Mouse (Mus musculus) bone marrow macrophage, adult 2 months (primary cell): ENCODE measurements around the gene Nat10. TPM values are rescaled to one million over a fixed set of nuclear protein-coding genes. Genes with fewer than 3 reads are reported as not detected.

Experiments
- H3K27ac ChIP-seq: 2 replicates; pipeline ENCODE4 v1.5.1; 2012; ENCODE audit warnings: low read depth, low read length; ENCODE audit not compliant: insufficient read depth
- H3K4me1 ChIP-seq: 2 replicates; pipeline ENCODE4 v1.6.1; 2012; ENCODE audit warnings: low read length; ENCODE audit not compliant: control insufficient read depth, insufficient read depth
- H3K4me3 ChIP-seq: 2 replicates; pipeline ENCODE4 v1.5.1; 2012; ENCODE audit warnings: mild to moderate bottlenecking, low read length, moderate library complexity; ENCODE audit not compliant: insufficient read depth
- CTCF ChIP-seq: IDR thresholded peaks from 2 replicates; pipeline ENCODE4 v1.5.1; 2012; ENCODE audit warnings: low read depth, mild to moderate bottlenecking, low read length, moderate library complexity
- POLR2A ChIP-seq: IDR thresholded peaks from 2 replicates; pipeline ENCODE4 v1.6.1; 2012; ENCODE audit warnings: mild to moderate bottlenecking, low read depth, low read length, borderline replicate concordance
- polyA plus RNA-seq: library from polyadenylated mRNA; stranded (reverse); fragments of >200 nt; gene quantifications from 2 replicates; pipeline ENCODE4 v1.2.4, GENCODE M21; 2012; ENCODE audit not compliant: missing spikeins, insufficient read depth, insufficient read length

The Nat10 gene
- polyA plus RNA-seq: 8.7 and 12.0 TPM in 2 replicates

DNA sequence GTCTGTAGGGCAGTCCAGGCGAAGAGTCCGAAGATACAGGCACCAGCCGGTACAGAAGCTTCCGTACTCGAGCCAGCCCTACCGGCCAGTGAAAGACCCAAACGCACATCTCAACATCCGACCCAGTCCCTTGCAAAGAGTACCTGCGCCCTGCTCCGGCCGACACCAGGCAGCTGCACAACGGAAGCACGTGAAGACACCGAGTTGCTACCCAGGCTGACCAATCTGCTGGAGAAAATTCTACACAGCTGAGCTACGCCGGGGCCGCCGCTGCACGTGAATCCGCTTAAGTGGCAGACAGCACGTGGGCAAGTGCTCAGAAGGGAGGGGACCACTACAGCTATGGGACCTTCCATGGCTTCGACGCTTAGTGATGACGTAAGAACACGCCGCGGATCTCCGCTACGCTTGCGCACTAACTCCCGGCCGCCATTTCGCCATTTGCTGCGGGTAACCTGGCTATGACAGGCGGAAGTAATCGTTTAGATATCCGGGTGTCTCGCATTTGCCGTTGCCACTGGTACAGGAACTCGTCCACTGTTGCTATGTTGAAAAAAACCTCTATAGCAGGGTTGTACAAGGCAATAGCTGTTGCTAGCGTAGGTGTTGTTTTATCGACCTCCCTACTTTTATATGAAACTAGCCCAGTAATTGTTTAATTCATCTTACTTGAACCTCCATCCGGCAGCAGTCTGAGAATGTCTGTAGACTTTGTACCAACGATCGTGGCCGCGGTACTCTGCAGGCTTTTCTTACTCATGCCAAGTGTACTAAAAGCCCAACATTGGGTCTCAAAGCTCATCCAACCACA, at the start of gene Nat10:
Gene Nat10 (minus strand): TSS at position 365 of the 811 bp plus-strand sequence.
- peaks cover 2% of the 10 kb centered on the region for H3K4me1 ChIP-seq
- H3K4me3 ChIP-seq: peak within 1 kb of the TSS; percentile 78
- TF ChIP-seq CTCF (no peak), POLR2A (no peak)
- peak within 1 kb of the TSS; percentile 53 for H3K27ac ChIP-seq

DNA sequence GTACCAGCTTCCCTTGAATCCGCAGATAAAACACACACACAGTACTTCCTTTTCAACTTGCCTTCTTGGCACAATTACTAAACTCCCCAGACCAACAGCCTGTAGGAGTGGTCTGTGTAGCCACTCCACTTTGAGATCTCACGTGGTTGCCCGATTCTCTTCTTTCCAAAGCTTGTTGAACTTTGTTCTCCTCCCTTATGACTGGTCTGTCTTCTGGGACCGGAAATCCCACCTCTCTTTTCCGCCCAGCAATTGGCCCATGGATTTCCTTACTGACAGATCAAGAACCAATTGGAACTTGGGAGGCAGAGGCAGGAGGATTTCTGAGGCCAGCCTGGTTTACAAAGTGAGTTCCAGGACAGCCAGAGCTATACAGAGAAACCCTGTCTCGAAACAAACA, 49.3 kb upstream of the Nat10 start:
- TF ChIP-seq CTCF (no peak), POLR2A (no peak)
- H3K27ac ChIP-seq: no peak overlapping the region
- no peak overlapping the region for H3K4me3 ChIP-seq
- H3K4me1 ChIP-seq: no peaks in the 10 kb centered on the region

DNA sequence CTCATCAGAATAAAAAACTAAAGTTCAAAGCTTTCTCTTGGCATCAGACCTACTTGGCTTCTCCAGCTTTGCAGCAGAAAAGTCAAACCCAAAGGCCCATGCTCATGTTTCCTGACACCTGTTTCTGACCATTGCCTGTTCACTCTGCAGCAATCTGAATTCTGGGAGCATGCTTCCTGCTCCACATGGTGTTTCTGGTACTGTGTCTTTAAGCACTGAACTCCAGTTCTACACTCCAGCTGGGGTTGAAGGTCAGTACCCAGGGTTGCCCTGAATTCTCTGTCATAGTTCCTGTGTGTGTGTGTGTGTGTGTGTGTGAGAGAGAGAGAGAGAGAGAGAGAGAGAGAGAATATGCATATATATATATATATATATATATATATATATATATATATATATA, 47.4 kb upstream of the Nat10 start:
- TF ChIP-seq POLR2A (no peak), CTCF (no peak)
- Histone ChIP-seq H3K4me3 (no peak overlapping the region), H3K27ac (no peak overlapping the region)

DNA sequence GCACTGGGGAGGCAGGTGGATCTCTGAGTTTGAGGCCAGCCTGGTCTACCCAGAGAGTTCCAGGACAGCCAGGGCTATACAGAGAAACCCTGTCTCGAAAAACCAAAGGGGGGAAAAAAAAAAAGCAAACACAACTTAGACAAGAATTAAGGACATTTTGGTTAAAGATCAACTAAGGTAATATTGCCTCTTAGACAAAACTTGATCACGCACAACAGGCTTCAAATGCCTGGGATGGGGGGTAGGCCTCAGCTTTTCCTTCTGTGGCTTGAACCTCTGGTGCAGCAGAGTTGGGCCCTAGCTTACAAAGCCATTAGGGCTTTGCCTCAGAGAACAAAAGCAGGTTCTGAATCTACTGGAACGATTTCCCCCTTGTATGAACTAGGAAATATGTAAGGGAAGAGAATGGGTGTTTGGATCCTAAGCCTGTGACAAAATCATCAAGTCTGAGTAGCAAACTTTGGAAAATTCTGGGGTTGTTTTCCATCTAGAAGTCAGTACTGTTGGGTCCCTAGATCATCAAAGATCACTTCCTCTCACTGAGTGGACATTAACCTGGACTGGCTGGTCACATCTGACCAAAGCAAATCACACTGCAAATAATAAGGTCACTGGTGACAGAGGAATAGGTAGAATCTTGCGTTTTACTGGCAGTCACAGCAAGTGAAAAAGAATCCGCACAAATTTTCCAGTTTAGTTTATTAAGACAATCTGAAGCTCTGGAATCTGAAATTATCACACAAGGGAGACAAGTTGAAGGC, 42.9 kb upstream of the Nat10 start:
- no peak overlapping the region for H3K27ac ChIP-seq

More for the DNA sequence above, 47.4 kb upstream of the Nat10 start:
- no peaks in the 10 kb centered on the region for H3K4me1 ChIP-seq

DNA sequence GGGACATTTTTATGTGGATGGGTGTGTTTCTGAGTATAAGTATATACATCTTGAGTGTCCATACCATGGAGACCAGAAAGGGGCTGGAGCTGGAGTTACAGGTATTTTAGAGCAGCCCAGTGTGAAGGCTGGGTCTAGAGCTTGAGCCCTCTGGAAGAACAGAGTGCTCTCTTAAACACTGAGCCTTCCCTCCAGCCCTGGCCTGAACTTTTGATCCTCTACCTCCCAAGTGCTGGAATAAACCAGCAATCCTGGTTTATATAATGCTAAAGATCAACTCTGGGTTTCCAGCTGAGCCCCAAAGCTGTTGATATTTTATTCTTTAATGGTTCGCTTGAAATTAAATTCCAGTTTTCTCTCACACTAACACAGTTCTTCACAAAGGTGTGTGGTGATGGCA, 41.4 kb upstream of the Nat10 start:
- Histone ChIP-seq H3K27ac (no peak overlapping the region), H3K4me3 (no peak overlapping the region), H3K4me1 (peaks cover 4% of the 10 kb centered on the region)
- TF ChIP-seq POLR2A (no peak), CTCF (no peak)

More for the DNA sequence above, 42.9 kb upstream of the Nat10 start:
- TF ChIP-seq POLR2A (no peak), CTCF (no peak)
- Histone ChIP-seq H3K4me3 (no peak overlapping the region), H3K4me1 (peaks cover 4% of the 10 kb centered on the region)

DNA sequence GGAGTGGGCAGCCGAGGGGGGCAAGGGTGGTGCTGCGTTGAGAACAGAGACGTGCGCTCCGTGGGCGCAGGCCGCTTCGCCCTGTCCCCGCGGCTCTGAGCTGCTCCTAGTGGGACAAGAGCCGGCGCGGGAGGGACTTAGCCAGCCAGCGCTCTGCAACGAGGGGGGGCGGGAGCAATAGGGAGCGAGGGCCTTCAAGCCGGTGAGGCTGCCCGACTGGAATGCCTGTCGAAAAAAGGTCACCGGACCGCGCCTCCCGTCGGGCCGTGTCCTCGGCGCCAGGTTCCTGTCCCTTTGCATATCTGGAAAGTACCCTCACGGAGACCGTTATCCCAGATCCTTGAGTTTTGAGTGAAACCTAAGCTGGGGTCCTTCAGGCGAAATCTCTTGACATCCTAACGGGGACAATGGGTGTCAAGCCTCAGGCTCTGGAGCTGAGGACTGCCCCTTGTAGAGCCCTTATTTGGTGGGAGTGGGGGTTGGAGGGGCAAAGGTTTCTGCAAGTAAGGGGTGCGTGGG, 36.5 kb upstream of the Nat10 start, which contains the start of gene Caprin1:
Gene Caprin1 (minus strand): TSS at position 159 of the 519 bp plus-strand sequence.
- TF ChIP-seq CTCF: peak; percentile 24; the same call in 1 of the 2 replicates
- 0 out of 2 replicates have a peak, but pooled peaks have one; percentile 48 for TF ChIP-seq POLR2A
- Histone ChIP-seq H3K27ac (peak within 1 kb of the TSS; percentile 97), H3K4me1 (peaks cover 14% of the 10 kb centered on the region), H3K4me3 (peak within 1 kb of the TSS; percentile 96)

DNA sequence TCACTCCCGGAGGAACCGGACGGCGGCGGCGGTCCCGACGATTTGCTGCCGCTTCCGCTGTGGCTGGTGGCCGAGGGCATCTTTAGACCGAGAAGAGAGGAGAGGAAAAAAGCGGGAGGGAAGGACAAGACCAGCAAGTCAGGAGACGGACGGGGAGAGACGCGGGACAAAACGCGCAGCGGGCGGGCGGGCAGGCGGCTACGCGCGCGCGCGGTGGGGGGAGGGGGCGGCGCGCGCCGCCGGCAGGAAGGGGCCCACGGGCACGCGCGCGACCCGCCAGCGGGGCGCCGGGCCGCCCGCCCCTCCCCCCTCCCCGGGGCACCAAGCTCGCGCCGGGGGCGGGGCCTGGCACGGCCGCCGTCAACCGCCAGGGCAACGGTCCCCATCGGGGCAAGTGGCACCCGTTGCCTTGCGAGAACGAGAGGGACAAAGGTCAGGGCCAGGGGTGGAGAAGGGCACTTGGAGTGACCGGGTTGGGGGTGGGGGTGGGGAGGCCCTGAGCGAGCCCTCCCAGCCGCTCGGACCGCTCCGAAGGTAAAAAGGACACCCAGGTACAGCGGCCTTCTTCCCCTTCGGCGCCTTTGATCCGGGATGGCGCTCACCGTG, 35.9 kb upstream of the Nat10 start:
- peak overlapping the region; percentile 97 for H3K27ac ChIP-seq
- peak overlapping the region; percentile 96 for H3K4me3 ChIP-seq
- peaks cover 16% of the 10 kb centered on the region for H3K4me1 ChIP-seq
- no peak for TF ChIP-seq CTCF
- TF ChIP-seq POLR2A: 0 out of 2 replicates have a peak, but pooled peaks have one; percentile 44

DNA sequence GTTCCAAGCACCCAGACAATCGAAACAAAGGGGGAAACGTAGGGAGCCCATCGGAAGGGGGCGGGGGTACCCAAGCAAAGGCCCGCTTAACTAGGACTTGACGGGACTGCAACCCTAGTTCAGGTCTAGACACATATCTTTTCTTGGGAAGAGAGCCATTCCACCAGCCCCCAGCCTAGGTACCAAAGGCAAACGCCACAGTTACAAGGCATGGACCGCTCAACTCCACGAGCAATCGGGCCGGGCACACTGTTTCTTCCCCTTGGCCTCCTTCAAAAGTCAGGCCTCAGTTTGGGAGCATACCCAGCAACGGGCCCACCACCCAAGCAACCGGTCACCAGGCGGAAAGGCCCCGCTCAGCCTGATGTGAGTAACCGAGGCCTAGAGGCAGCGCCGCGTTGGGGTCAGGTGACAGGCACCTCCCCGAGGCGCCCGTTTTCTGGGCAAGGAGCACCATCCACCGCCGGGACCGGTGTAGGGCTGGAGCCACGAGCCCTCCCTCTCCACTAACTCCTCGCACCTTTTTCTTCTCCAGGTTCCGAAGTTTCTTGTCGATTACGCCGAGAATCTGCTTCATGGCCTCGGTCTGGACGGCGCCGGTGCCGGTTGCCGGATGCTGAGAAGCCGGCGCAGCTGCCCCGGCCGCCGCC, 35.3 kb upstream of the Nat10 start:
- H3K27ac ChIP-seq: peak overlapping the region; percentile 97
- TF ChIP-seq POLR2A (no peak), CTCF (no peak)
- peak overlapping the region; percentile 96 for H3K4me3 ChIP-seq
- H3K4me1 ChIP-seq: peaks cover 19% of the 10 kb centered on the region

DNA sequence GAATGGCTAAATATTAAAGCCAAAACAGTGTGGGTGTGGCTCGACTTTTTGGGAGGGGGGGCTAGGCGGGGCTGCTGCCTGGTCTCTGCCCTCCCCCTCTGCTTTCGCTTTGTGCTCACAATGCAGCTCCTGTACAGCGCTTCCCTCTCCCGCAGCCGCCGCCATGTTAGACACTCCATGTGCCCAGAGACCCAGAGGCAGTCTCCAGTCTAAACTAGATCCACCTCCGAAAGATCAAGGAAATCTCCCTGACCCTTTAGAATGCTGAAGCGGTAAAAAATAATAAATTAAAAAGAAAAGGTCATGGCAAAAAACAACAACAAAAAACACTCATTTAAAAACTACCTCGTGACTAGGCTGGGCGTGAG, 34.8 kb upstream of the Nat10 start:
- Histone ChIP-seq H3K27ac (peak overlapping the region; percentile 97), H3K4me3 (peak overlapping the region; percentile 96), H3K4me1 (peaks cover 19% of the 10 kb centered on the region)
- no peak for TF ChIP-seq POLR2A
